Mouse (Mus musculus): ENCODE measurements around the gene Akt1.

DNA sequence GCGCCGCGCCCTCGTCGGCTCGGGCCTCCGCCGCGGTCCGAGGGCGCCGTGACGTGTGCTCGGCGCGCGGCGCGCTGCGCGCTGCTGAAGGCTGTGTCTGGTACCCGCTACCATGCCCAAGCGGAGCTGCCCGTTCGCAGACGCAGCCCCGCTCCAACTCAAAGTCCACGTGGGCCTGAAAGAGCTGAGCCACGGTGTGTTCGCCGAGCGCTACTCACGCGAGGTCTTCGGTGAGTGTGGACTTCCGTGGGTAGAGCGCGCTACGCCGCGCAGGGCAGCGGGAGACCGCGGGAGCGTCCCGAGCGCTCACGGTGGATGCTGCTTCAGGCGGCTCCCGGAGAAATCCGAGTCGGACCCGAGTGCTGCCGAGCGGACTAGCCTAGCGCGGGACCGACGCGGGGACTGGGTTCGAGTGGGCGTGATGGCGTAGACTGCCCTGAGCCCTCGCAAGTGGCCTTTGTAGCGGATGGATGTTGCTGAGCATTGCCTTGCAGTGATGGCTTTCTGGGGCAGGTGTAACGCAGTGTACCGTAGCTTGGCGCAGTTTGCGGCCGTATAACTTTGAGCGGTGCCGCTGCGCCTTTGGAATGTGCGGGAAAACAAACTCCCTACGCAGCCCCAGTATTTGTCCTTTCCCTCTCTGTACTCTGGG lies 29.7 kb downstream of the Akt1 start:
- TF ChIP-seq CTCF (IDR thresholded peaks at IDR 0.05; ENCODE audit: borderline replicate concordance, extremely low read depth, insufficient read depth, insufficient read length) (no peak), POLR2A (IDR thresholded peaks at IDR 0.05; ENCODE audit: borderline replicate concordance, extremely low read depth, insufficient read depth, insufficient read length, poor library complexity, severe bottlenecking) (peak; percentile 98)

Measured in brain, embryonic 14.5 days (tissue).